Mouse (Mus musculus) adrenal gland, adult 18-20 months (tissue): ENCODE measurements at regions not wholly inside any gene's neighbourhood (a gene's known extent, or its start where the extent isn't known, plus 50 kb on each side); places are given as distances from the start of the nearest gene placed in this dataset.
A peak's percentile ranks its signal among the peaks of the same experiment; 100 is the strongest.

Source experiments
- DNase-seq, 2 experiments: peaks; one replicate each; pipeline ENCODE4 v3.0.0; 2021 to 2022; ENCODE audit warnings: low spot score in 2 of 2

DNA sequence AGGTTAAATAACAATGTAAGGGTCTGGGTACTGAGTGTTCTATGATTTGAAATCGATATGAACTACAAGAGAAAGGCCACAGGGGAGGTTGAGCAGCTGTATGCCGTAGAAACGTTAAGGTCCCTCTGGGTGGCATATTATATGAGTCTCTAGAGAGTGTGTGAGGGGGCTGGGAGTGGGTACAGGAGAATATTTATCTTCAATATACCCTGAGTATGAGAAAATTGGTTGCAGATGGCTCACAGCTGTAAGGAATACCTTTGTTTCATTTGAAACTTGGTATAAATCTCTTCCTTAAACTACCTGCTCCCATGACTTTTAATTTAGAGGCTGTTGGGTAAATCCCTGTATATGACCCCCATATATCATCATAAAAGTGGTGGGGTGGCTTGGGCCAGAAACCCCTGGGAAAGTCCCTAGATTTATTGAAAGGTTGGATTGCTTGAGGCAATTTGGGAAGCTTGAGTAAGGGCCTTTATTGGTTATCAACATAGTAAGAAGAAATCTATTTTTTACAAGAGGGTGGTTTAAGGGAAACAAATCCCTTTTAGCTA is 128.7 kb upstream of the Prkg2 start:
- DNase-seq, result no peak

GRCm38 (mm10) chr5:99157973-99158372 is 120.8 kb upstream of the Prkg2 start:
- peak in 1 of 2 experiments; percentile 31 for DNase-seq

DNA sequence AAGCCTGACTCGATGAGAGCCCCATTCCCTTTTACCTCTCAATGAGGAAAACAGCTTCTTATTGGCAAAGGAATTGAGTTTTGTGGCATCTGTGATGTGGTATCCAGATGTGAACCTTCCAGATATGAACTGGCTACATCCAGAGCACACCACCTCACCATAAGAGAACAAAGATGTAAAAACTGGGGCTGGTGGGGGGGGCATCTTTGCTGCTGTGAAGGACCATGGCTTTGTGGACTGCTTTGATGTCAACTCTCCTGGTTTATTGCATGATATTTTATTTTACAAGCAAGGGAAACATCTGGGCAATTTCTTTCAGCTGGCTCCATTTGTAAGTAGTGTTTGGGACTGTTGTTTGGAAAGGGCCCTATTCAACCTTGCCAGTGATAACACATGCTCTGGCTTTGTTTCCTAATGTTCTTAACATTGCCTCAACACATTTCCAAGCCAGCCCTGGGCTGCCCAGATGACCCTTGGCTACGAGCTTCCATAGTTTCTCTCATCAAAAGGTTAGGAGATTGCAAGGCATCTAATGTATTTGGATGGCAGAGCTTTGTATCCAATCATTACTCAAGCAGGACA is 116.2 kb upstream of the Prkg2 start:
- DNase-seq, result no peak

- DNase-seq, result no peak
Observed at GRCm38 (mm10) chr5:99152299-99152698, 115.1 kb upstream of the Prkg2 start.

GRCm38 (mm10) chr5:99149904-99150303 is 112.8 kb upstream of the Prkg2 start:
- DNase-seq, result no peak

DNA sequence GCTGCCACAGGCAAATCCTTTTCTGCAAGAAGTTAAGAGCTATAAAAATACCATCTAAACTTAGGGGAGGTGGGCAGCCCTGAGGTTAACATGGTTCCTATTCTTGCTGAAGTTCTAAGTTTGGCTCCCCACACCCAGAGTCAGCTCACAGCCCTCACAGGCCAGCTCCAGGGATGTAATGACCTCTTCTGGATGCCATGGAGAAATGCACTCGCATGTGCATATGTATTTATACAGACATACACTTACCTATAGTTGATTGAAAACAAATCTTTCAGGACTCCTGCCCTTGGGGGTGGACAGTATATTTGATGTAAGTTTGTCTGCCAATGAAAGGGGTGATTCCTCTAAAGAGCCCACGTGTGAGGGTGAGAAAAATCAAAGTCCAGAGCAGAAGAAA is 95.5 kb upstream of the Prkg2 start:
- no peak for DNase-seq

DNA sequence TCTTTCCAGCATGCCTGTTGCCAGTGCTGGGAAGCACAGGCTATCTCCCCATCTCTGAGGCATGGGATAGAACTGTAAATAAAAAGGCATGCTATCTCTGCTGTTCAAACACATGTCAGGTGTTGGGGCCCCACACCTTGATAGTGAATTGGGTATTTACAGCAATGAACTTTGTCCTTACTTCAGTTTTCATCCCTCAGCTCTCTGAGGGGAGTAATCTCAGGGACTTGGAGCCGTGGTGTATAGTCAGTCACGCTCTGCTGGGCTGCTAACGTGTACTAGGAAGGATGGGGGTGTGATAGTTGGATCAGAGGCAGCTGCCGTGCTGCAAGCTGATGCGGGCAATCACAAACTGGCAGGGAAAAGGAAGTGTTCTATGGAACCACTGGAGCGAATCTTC is 91.5 kb upstream of the Prkg2 start:
- no peak for DNase-seq

GRCm38 (mm10) chr5:99125418-99125817 is 88.3 kb upstream of the Prkg2 start:
- no peak for DNase-seq

DNA sequence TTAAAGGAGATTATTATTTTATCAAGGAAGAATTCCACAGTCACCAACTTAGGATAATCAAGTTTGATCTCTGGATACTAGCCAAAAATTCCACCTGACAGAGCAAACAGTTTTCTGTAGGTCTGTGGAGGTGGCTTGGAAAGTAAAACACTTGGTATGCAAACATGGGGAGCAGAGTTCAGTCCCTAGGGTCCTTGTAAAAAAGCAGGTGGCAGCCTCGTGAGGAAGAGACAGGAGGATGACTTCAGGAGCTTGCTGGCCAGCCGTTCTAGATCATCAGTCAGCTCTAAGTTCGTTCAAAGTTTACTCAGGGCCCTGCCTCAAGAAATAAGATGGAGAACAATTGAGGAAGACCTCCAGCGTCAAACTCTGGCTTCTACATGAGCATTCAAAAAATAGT is 74.6 kb upstream of the Prkg2 start:
- DNase-seq, result no peak

DNA sequence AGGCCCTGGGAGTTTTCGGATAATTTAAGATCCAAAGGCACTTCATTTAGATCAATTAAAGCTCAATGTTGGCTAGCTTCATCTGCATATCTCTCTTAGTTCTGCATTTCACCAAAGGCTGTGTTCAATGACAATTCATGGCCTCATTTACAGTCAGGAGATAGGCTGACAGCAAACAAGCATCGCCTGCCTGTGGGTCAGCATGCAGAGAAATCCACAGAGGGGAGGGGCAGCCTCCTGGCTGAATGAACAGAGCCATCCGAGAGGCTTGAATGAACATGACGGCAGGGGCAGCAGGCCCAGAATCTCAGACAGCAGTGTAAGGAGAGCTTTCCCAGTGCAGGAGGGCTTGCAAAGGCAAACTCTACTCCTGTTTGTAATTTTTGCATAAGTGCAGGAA is 74.1 kb upstream of the Prkg2 start:
- no peak for DNase-seq

DNA sequence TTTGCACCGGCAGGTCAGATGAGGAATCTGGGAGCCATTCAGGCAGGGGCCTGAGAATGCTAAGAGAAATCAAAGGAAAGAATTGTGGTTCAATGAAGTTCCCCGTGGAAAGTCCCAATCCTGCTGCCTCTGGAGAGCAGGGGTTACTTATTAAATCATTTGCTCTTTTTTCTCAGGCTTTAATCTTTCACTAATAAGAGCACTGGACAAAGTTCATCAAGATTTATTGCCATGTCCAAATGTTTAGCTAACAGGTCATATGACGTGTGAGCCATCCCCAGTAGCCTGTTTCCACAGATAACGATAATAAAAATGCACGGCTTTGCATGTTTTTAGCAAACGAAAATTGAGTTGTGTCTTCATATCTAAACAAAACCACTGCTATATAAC is 62.6 kb upstream of the Prkg2 start:
- DNase-seq, result no peak

DNA sequence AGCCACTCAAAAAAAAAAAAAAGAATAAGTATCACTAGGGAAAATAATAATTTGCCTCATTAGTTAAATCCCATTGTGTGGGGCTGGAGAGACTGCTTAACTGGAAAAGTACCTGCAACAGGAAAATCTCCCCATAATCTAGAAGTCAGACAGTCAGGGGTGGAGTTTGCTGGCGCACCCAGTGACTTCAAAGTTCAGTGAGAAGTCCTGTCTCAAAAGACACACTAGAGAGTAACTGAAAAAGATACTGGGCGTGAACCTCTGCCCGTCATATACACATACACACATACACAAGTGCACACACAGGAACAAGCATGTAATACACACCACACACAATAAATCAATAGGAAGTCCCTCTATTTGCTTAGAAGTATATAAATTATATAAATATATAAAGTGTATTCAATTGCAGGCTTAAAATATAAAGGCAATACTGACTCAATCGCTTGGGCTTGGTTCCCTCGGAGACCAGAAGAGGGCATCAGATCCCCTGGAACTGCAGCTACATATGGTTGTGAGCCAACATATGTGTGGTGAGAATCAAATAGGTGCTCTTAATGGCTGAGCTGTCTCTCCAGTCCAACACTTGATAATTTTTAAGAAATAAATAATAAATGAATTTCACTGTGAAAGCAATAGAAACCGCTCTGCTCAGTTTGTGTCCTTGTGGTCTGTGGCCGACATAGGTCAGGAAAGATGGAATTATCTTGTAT is 62.0 kb upstream of the Prkg2 start:
- DNase-seq, result no peak
